Mouse (Mus musculus): ENCODE data around the gene Slc7a11. TPM values are rescaled to one million over a fixed set of nuclear protein-coding genes. Genes with fewer than 3 reads are reported as not detected.
A peak's percentile ranks its signal among the peaks of the same experiment; 100 is the strongest.

The Slc7a11 gene
- polyA plus RNA-seq, 1 experiment, result 0.60 TPM

DNA sequence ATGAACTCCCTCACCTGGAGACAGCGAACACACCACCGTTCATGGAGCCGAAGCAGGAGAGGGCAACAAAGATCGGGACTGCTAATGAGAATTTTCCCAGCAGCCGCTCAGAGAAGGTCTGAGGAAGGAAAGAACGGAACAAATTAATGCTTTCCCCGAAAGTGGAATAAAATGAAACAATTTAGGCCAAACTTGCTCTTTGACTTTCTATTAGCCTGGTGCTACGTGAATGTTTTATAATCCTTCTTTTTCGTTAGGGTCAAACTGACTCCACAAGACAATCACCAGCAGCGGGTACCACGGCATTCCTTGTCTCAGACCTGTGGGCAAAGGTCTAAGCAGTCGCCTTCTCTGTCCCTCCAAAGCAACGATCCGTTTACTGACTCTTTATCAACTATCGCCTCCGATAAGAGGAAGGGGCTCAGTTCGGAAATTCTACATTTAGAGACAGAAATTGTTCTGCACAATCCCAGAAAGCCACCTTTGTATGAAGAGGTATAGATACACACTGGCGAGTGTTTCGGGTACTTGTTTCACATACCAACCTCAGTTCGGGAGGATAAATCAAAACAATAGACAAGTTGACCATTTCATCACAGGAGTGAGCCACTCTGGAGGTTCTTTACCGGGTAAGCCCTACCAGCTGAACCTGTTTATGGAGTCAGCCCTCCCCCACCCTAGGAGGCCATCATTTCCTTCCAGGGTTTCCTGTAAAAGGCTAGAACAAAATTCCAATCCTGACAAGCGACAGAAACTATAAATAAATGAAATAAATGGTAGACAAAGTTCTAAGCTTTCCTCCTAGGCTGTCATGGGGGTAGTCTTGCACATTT is 61.3 kb downstream of the Slc7a11 start:
- no peak for TF ChIP-seq CTCF (IDR thresholded peaks at IDR 0.05; ENCODE audit: low read depth, low read length)
- TF ChIP-seq POLR2A (IDR thresholded peaks at IDR 0.05; ENCODE audit: borderline replicate concordance, low read depth, low read length), result no peak
- Histone ChIP-seq H3K27ac (ENCODE audit: insufficient read depth, low read depth, low read length) (no peak overlapping the region), H3K4me3 (ENCODE audit: insufficient read depth, low read length) (no peak overlapping the region; the same call in 1 of the 2 replicates), H3K4me1 (ENCODE audit: control insufficient read depth, insufficient read depth, low read length) (peaks cover 2% of the 10 kb centered on the region)

DNA sequence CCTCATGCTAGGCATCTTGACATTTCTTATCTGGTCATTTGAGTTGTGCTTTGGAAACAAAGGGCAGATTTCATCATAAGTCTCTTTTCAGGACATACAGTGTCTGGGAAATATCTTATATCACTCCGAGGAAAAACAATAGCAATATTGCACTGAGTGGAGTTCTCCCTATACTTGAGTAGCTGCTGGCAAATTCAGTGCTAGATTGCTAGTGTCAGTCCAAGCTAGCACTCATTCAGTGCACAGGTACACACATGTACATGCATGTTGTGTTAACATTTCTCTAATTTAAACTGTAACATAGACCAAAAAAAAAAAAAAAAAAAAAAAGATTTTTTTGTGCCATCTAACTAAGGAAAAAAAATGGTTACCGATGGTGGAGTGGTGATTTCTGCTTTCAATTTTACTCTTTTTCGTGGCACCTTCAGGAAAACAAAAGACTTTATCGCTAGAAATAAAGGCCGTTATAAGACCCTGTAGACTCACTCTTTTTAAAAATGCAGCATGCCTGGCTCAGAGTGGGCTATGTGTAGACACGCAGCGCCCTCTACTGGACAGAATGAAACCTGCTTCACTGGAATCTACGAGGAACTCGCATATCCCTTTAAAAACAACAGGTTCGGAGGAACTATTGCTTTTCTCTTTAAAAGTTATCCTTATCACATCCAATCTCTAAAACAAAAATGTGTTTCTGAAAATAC is 62.1 kb downstream of the Slc7a11 start:
- Histone ChIP-seq H3K4me1 (ENCODE audit: control insufficient read depth, insufficient read depth, low read length) (peaks cover 2% of the 10 kb centered on the region), H3K27ac (ENCODE audit: insufficient read depth, low read depth, low read length) (no peak overlapping the region), H3K4me3 (ENCODE audit: insufficient read depth, low read length) (no peak overlapping the region; the same call in 1 of the 2 replicates)
- TF ChIP-seq POLR2A (IDR thresholded peaks at IDR 0.05; ENCODE audit: borderline replicate concordance, low read depth, low read length), result no peak
- peak; percentile 90 for TF ChIP-seq CTCF (IDR thresholded peaks at IDR 0.05; ENCODE audit: low read depth, low read length)

DNA sequence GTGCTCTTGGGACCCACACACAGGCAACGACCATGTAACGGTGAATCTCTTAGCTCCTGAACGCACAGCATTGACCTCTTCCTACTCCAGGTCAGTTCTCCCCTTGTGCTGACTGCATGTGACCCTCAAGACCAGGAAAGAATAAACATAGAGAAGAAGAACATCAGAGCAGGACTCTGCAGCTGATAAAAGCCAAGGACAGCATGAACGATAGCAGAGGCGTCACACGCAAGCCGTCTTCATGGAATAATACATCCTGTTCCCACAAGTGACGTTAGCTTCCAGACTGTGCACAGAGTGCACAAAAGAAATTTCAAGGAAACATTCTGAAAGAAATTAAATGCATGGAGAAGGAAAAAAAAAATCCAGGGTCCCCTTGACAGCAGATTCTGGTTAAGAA is 63.5 kb downstream of the Slc7a11 start:
- no peak overlapping the region for H3K27ac ChIP-seq (ENCODE audit: insufficient read depth, low read depth, low read length)
- no peak for TF ChIP-seq CTCF (IDR thresholded peaks at IDR 0.05; ENCODE audit: low read depth, low read length)
- no peak for TF ChIP-seq POLR2A (IDR thresholded peaks at IDR 0.05; ENCODE audit: borderline replicate concordance, low read depth, low read length)
- H3K4me3 ChIP-seq (ENCODE audit: insufficient read depth, low read length), result no peak overlapping the region
- H3K4me1 ChIP-seq (ENCODE audit: control insufficient read depth, insufficient read depth, low read length), result peaks cover 2% of the 10 kb centered on the region

DNA sequence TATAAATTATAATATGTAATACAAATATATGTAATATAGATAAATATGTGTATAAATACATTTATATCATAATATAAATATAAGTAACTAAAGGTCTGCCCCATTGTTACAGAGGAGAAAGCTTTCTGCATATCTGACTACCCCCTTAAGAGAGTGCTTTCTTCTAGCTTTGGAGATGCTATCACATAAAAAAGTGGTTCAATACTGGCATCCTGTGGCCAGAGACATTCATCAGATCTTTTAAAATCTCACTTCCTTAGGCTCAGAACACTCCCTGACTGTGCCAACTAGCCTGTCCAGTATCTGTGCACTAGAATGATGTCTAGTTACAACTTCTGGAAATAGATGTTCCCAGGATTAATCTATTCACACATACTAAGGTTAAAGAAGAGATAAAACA is 67.9 kb downstream of the Slc7a11 start:
- H3K4me1 ChIP-seq (ENCODE audit: control insufficient read depth, insufficient read depth, low read length), result no peaks in the 10 kb centered on the region
- TF ChIP-seq CTCF (IDR thresholded peaks at IDR 0.05; ENCODE audit: low read depth, low read length), result no peak
- TF ChIP-seq POLR2A (IDR thresholded peaks at IDR 0.05; ENCODE audit: borderline replicate concordance, low read depth, low read length), result no peak

DNA sequence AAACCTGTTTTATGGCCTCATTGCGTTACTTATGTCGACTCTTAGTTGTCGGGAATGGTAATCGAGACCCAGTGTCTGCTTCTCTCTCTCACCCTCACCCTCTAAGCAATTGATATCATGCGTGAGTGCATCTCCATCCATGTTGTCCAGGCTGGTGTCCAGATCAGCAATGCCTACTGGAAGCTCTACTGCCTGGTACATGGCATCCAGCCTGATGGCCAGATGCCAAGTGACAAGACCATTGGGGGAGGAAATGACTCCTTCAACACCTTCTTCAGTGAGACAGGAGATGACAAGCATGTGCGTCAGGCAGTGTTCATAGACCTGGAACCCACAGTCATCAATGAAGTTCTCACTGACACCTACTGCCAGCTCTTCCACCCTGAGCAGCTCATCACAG is 73.6 kb downstream of the Slc7a11 start:
- H3K27ac ChIP-seq (ENCODE audit: insufficient read depth, low read depth, low read length), result no peak overlapping the region
- H3K4me1 ChIP-seq (ENCODE audit: control insufficient read depth, insufficient read depth, low read length), result no peaks in the 10 kb centered on the region
- TF ChIP-seq CTCF (IDR thresholded peaks at IDR 0.05; ENCODE audit: low read depth, low read length), result no peak
- no peak for TF ChIP-seq POLR2A (IDR thresholded peaks at IDR 0.05; ENCODE audit: borderline replicate concordance, low read depth, low read length)
- H3K4me3 ChIP-seq (ENCODE audit: insufficient read depth, low read length), result no peak overlapping the region

More for the DNA sequence above, 67.9 kb downstream of the Slc7a11 start:
- H3K27ac ChIP-seq (ENCODE audit: insufficient read depth, low read depth, low read length), result no peak overlapping the region
- H3K4me3 ChIP-seq (ENCODE audit: insufficient read depth, low read length), result no peak overlapping the region

DNA sequence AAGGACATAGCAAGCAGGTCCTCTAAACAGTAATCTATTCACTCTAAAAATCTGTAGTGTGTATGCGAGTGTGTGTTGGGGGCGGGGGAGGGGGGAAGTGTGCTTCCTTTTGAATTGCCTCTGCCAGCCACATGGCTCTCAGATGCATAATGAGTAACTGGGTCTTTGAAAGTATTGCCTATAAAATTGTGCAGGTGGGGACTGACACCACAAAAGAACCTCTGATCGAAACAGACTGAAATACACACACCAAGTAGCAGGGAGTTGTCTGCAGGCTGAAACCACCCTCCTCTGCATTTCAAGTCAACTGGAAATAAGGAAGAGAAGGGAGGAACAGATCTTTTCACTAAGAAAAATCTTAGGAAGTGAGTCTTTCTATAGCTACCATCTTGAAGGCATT is 76.2 kb downstream of the Slc7a11 start:
- Histone ChIP-seq H3K4me3 (ENCODE audit: insufficient read depth, low read length) (no peak overlapping the region), H3K4me1 (ENCODE audit: control insufficient read depth, insufficient read depth, low read length) (no peaks in the 10 kb centered on the region), H3K27ac (ENCODE audit: insufficient read depth, low read depth, low read length) (no peak overlapping the region)
- TF ChIP-seq CTCF (IDR thresholded peaks at IDR 0.05; ENCODE audit: low read depth, low read length), result no peak

DNA sequence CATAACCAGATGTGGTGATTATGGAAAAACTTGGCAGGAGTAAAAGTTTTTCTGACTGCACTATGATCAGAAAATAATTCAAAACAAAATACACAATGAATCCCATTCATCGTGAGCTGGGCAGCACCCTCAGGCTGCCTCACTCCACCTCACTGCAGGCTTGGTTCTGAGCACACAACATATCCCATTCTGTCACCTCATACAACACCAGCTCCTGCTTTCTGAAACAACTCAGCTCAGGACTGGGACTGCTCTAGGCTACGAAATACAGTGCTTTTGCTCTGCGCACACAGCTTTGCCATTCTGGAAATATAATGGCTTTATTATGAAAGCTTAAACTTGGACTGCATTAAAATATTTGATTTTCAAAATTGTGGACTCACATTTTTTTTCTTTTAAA is 79.8 kb downstream of the Slc7a11 start:
- Histone ChIP-seq H3K4me3 (ENCODE audit: insufficient read depth, low read length) (no peak overlapping the region), H3K4me1 (ENCODE audit: control insufficient read depth, insufficient read depth, low read length) (no peaks in the 10 kb centered on the region), H3K27ac (ENCODE audit: insufficient read depth, low read depth, low read length) (no peak overlapping the region)
- no peak for TF ChIP-seq CTCF (IDR thresholded peaks at IDR 0.05; ENCODE audit: low read depth, low read length)
- TF ChIP-seq POLR2A (IDR thresholded peaks at IDR 0.05; ENCODE audit: borderline replicate concordance, low read depth, low read length), result no peak

DNA sequence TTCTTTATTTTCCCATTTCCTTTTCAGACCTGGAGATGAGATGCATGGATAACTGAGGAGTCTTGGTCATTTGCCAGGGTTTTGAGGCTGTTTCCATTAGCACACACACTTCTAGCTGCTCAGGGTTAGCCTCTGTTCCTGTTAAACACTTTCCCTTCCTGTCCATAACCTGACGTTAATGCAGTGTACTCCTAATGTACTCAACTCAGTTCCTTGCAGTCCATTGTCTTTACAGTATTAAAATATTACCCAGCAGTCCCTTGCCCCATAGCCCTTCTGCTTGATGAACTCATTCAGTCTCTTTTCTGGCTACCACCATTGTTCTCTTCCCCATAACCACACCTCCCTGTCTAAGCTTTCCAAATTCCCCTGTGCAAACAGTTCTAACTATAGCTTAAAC is 96.3 kb downstream of the Slc7a11 start:
- Histone ChIP-seq H3K27ac (ENCODE audit: insufficient read depth, low read depth, low read length) (no peak overlapping the region), H3K4me1 (ENCODE audit: control insufficient read depth, insufficient read depth, low read length) (no peaks in the 10 kb centered on the region), H3K4me3 (ENCODE audit: insufficient read depth, low read length) (no peak overlapping the region)
- TF ChIP-seq CTCF (IDR thresholded peaks at IDR 0.05; ENCODE audit: low read depth, low read length) (no peak), POLR2A (IDR thresholded peaks at IDR 0.05; ENCODE audit: borderline replicate concordance, low read depth, low read length) (no peak)

DNA sequence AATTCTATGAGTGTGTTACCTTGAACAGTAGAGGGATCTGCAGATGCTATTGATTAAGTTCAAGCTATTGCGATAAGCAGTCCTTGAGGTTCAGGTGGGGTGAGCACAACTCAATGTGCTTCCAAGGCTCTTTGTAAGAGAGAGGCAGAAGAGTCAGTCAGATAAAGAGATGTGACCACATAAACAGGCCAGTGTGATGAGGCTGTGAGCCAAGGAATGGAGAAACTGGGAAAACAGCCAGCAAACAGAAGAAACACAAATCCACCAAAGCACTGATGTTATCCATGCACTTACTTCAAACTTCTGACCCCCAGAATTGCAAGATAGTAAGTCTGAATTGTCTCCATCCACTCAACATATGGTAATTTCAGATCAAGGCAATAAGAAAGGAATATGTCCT is 99.0 kb downstream of the Slc7a11 start:
- Histone ChIP-seq H3K4me3 (ENCODE audit: insufficient read depth, low read length) (no peak overlapping the region), H3K4me1 (ENCODE audit: control insufficient read depth, insufficient read depth, low read length) (no peaks in the 10 kb centered on the region), H3K27ac (ENCODE audit: insufficient read depth, low read depth, low read length) (no peak overlapping the region)
- TF ChIP-seq POLR2A (IDR thresholded peaks at IDR 0.05; ENCODE audit: borderline replicate concordance, low read depth, low read length), result no peak
- no peak for TF ChIP-seq CTCF (IDR thresholded peaks at IDR 0.05; ENCODE audit: low read depth, low read length)

DNA sequence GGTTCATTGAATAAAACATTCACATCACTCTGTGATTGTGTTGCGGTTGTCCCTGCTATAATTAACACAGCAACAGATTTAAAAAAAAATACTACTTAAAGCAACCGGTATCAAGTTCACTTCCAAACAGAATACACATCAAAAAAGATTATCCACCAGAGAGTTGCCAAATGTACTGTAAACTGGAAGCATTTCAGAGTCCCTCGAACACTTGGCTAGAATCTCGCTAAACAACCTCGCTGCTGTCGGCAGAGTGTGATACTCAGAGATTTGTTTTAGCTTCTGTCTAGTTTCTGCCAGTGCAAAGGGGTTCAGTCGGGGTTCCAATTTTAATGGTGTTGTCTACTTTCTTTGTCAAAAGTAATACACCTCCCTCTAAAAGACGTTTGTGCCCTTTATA is 118.9 kb downstream of the Slc7a11 start:
- no peak overlapping the region for H3K27ac ChIP-seq (ENCODE audit: insufficient read depth, low read depth, low read length)
- no peak overlapping the region for H3K4me3 ChIP-seq (ENCODE audit: insufficient read depth, low read length)
- no peaks in the 10 kb centered on the region; the same call in 1 of the 2 replicates for H3K4me1 ChIP-seq (ENCODE audit: control insufficient read depth, insufficient read depth, low read length)
- TF ChIP-seq POLR2A (IDR thresholded peaks at IDR 0.05; ENCODE audit: borderline replicate concordance, low read depth, low read length), result no peak
- no peak for TF ChIP-seq CTCF (IDR thresholded peaks at IDR 0.05; ENCODE audit: low read depth, low read length)

Data from bone marrow macrophage, adult 2 months (primary cell).